Mouse (Mus musculus): ENCODE data around the gene Lrig3. TPM values are rescaled to one million over a fixed set of nuclear protein-coding genes. Genes with fewer than 3 reads are reported as not detected.
A peak's percentile ranks its signal among the peaks of the same experiment; 100 is the strongest.

Lrig3 gene
- total and polyA plus RNA-seq, 2 experiments from 2014 or later: 4.8 to 16.3 TPM

GRCm38 (mm10) chr10:125999561-125999960 lies 33.6 kb downstream of the Lrig3 start:
- no peaks in the 10 kb centered on the region for H3K9me3 ChIP-seq (ENCODE audit: low read length)
- peaks cover 3% of the 10 kb centered on the region; the same call in 1 of the 2 replicates for H3K4me1 ChIP-seq (ENCODE audit: insufficient read depth, low read length)
- H3K9ac ChIP-seq (replicated peaks; ENCODE audit: low read length): no peak overlapping the region
- H3K4me3 ChIP-seq (ENCODE audit: low read length): no peak overlapping the region
- H3K4me2 ChIP-seq (ENCODE audit: low read depth, low read length): no peak overlapping the region
- H3K27ac ChIP-seq: no peak overlapping the region
- DNase-seq (ENCODE audit: low spot score): no peak
- H3K27me3 ChIP-seq (ENCODE audit: insufficient read depth, low read length): no peaks in the 10 kb centered on the region
- no peak for TF ChIP-seq CTCF (IDR thresholded peaks at IDR 0.05; ENCODE audit: low read depth)
- no peak for ATAC-seq
- no peaks in the 10 kb centered on the region; the same call in 1 of the 2 replicates for H3K36me3 ChIP-seq (ENCODE audit: insufficient read depth, low read length)
- WGBS: 92% methylated on average over 6 of the region's 6 CpGs

GRCm38 (mm10) chr10:126000861-126001390 lies 35.0 kb downstream of the Lrig3 start:
- Histone ChIP-seq H3K36me3 (ENCODE audit: insufficient read depth, low read length) (no peaks in the 10 kb centered on the region; the same call in 1 of the 2 replicates), H3K9ac (replicated peaks; ENCODE audit: low read length) (no peak overlapping the region), H3K4me2 (ENCODE audit: low read depth, low read length) (no peak overlapping the region), H3K27me3 (ENCODE audit: insufficient read depth, low read length) (no peaks in the 10 kb centered on the region), H3K27ac (no peak overlapping the region), H3K4me3 (ENCODE audit: low read length) (no peak overlapping the region), H3K4me1 (ENCODE audit: insufficient read depth, low read length) (peaks cover 3% of the 10 kb centered on the region; the same call in 1 of the 2 replicates), H3K9me3 (ENCODE audit: low read length) (no peaks in the 10 kb centered on the region)
- no peak for TF ChIP-seq CTCF (IDR thresholded peaks at IDR 0.05; ENCODE audit: low read depth)
- DNase-seq (ENCODE audit: low spot score) (no peak), ATAC-seq (no peak)
- 70% methylated on average over 8 of the region's 8 CpGs for WGBS

- Histone ChIP-seq H3K4me2 (ENCODE audit: low read depth, low read length) (peak overlapping the region; percentile 33), H3K27ac (0 out of 2 replicates have a peak overlapping the region, but pooled peaks have one; percentile 8)
- WGBS: 67% methylated on average over 14 of the region's 14 CpGs
Measured at GRCm38 (mm10) chr10:126002081-126002755, 36.2 kb downstream of the Lrig3 start.

DNA sequence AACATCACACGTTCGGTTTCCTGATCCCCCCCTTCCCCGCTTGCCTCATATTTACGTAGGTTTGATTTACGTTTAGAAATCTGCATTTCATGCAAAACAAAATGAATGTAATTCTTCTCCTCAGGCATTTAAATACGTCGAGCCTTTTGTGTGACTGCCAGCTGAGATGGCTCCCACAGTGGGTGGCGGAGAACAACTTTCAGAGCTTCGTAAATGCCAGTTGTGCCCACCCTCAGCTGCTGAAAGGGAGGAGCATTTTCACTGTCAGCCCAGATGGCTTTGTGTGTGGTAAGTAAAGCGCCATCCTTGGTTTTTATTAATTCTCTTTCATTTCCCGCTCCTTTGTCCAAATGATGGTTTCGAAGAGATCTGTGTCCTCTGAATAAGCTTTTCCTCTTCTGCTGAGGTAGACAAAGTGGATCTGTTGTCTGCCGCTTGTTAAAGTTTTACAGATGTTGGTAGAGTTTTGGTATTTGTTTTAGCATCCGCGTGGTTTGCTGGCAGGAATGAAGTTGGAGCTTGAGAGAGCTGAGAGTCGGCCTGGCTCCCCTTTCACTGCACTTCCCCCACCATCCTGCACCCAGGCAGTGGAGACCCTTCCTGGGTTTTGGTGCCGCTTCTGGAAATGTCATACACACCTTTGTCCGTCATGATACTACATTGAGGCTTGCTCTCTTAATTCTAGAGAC lies 37.0 kb downstream of the Lrig3 start:
- no peak overlapping the region for H3K4me3 ChIP-seq (ENCODE audit: low read length)
- H3K4me1 ChIP-seq (ENCODE audit: insufficient read depth, low read length): peaks cover 3% of the 10 kb centered on the region; the same call in 1 of the 2 replicates
- peaks cover 6% of the 10 kb centered on the region; the same call in 1 of the 2 replicates for H3K36me3 ChIP-seq (ENCODE audit: insufficient read depth, low read length)
- peak; percentile 59 for DNase-seq (ENCODE audit: low spot score)
- no peaks in the 10 kb centered on the region for H3K9me3 ChIP-seq (ENCODE audit: low read length)
- ATAC-seq: no peak
- no peak for TF ChIP-seq CTCF (IDR thresholded peaks at IDR 0.05; ENCODE audit: low read depth)
- peak overlapping the region; percentile 33 for H3K4me2 ChIP-seq (ENCODE audit: low read depth, low read length)
- 0 out of 2 replicates have a peak overlapping the region, but pooled peaks have one; percentile 8 for H3K27ac ChIP-seq
- no peak overlapping the region for H3K9ac ChIP-seq (replicated peaks; ENCODE audit: low read length)
- WGBS: 31% methylated on average over 18 of the region's 18 CpGs
- no peaks in the 10 kb centered on the region for H3K27me3 ChIP-seq (ENCODE audit: insufficient read depth, low read length)

More at GRCm38 (mm10) chr10:126002081-126002755, 36.2 kb downstream of the Lrig3 start:
- Histone ChIP-seq H3K27me3 (ENCODE audit: insufficient read depth, low read length) (no peaks in the 10 kb centered on the region), H3K4me3 (ENCODE audit: low read length) (no peak overlapping the region), H3K9ac (replicated peaks; ENCODE audit: low read length) (no peak overlapping the region), H3K4me1 (ENCODE audit: insufficient read depth, low read length) (peaks cover 3% of the 10 kb centered on the region; the same call in 1 of the 2 replicates), H3K9me3 (ENCODE audit: low read length) (no peaks in the 10 kb centered on the region), H3K36me3 (ENCODE audit: insufficient read depth, low read length) (peaks cover 6% of the 10 kb centered on the region; the same call in 1 of the 2 replicates)
- no peak for ATAC-seq
- DNase-seq (ENCODE audit: low spot score): no peak
- no peak for TF ChIP-seq CTCF (IDR thresholded peaks at IDR 0.05; ENCODE audit: low read depth)

GRCm38 (mm10) chr10:126003857-126004256 lies 37.9 kb downstream of the Lrig3 start:
- no peak for DNase-seq (ENCODE audit: low spot score)
- no peak for ATAC-seq
- Histone ChIP-seq H3K9me3 (ENCODE audit: low read length) (no peaks in the 10 kb centered on the region), H3K36me3 (ENCODE audit: insufficient read depth, low read length) (peaks cover 13% of the 10 kb centered on the region; the same call in 1 of the 2 replicates), H3K4me1 (ENCODE audit: insufficient read depth, low read length) (peaks cover 3% of the 10 kb centered on the region; the same call in 1 of the 2 replicates), H3K9ac (replicated peaks; ENCODE audit: low read length) (no peak overlapping the region), H3K4me3 (ENCODE audit: low read length) (no peak overlapping the region), H3K27ac (no peak overlapping the region), H3K27me3 (ENCODE audit: insufficient read depth, low read length) (no peaks in the 10 kb centered on the region), H3K4me2 (ENCODE audit: low read depth, low read length) (no peak overlapping the region)
- TF ChIP-seq CTCF (IDR thresholded peaks at IDR 0.05; ENCODE audit: low read depth): no peak
- WGBS: 34% methylated on average over 1 of the region's 1 CpGs

DNA sequence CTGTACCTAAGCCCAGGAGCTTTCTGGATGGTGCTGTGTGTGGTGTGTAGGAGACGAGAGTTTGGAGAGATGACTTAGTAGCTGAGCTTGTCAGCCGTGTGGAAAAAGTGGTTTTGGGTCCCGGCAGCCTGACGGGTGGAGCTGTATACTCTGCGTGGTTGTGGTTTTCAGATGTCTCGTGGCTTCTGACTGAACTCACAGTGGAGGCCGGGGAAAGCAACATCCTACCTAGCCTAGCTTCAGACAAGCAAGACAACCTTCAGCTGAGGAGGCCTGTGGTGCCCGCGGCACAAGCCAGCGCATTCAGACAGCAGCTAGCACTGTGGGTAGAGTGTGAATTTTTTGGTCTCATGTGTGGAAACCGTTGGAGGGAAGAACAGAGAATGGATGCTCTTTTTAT lies 47.7 kb downstream of the Lrig3 start:
- WGBS: 90% methylated on average over 11 of the region's 11 CpGs
- no peaks in the 10 kb centered on the region for H3K4me1 ChIP-seq (ENCODE audit: insufficient read depth, low read length)
- H3K36me3 ChIP-seq (ENCODE audit: insufficient read depth, low read length): peaks cover 17% of the 10 kb centered on the region; the same call in 1 of the 2 replicates
- no peak overlapping the region for H3K4me3 ChIP-seq (ENCODE audit: low read length)
- H3K27ac ChIP-seq: no peak overlapping the region
- no peaks in the 10 kb centered on the region for H3K27me3 ChIP-seq (ENCODE audit: insufficient read depth, low read length)
- no peaks in the 10 kb centered on the region for H3K9me3 ChIP-seq (ENCODE audit: low read length)
- TF ChIP-seq CTCF (IDR thresholded peaks at IDR 0.05; ENCODE audit: low read depth): no peak
- DNase-seq (ENCODE audit: low spot score) (no peak), ATAC-seq (no peak)
- no peak overlapping the region for H3K4me2 ChIP-seq (ENCODE audit: low read depth, low read length)
- H3K9ac ChIP-seq (replicated peaks; ENCODE audit: low read length): no peak overlapping the region
